Mouse (Mus musculus): ENCODE data around the gene Lilr4b.

DNA sequence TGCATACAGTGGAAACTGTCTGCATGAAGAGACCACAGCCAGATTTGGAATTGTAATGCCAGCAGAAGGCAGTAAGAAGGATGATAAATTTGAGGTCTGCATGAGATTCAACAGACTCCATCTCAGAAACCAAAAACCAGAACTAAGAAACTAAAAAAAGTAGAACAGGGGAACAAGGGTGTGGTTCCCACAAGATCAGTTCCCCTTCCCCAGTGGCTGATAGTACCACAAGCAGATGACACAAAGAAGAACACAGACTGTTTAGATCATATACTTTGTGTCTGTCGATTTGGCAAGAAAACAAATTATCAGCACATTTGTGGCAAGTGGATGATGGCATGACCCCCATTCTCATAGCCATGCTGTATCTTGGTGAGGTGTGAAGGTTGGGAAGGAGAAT, 24.7 kb upstream of the Lilr4b start:
- TF ChIP-seq CTCF (IDR thresholded peaks at IDR 0.05; ENCODE audit: extremely low read depth, insufficient read length, insufficient replicate concordance, low read depth, low read length): no peak
- no peak for TF ChIP-seq POLR2A (IDR thresholded peaks at IDR 0.05; ENCODE audit: low read depth, low read length)

All from small intestine, adult 2 months (tissue).